Mouse (Mus musculus) CH12.LX (cell line): ENCODE measurements at regions not wholly inside any gene's neighbourhood (a gene's known extent, or its start where the extent isn't known, plus 50 kb on each side); places are given as distances from the start of the nearest gene placed in this dataset.

Experiments used
- DNase-seq: peaks from one replicate; pipeline ENCODE4 v3.0.0-alpha.2; 2013; ENCODE audit errors: extremely low read depth
- H3K27ac ChIP-seq: 2 replicates; pipeline ENCODE4 v1.5.1; 2012; ENCODE audit warnings: low read depth, mild to moderate bottlenecking, control low read depth, moderate library complexity; ENCODE audit not compliant: insufficient read depth
- H3K27me3 ChIP-seq: replicated peaks from 2 replicates; pipeline ENCODE3; 2012; ENCODE audit warnings: inconsistent platforms
- H3K36me3 ChIP-seq, 2 experiments: replicated peaks in 1 of 2; 2 replicates each; pipeline versions ENCODE3 to v1.6.1; 2012; ENCODE audit warnings: inconsistent platforms in 1 of 2, low read length in 1 of 2, mild to moderate bottlenecking in 1 of 2, mixed read lengths in 1 of 2, moderate library complexity in 1 of 2; ENCODE audit not compliant: control insufficient read depth in 1 of 2, insufficient read depth in 1 of 2
- H3K4me1 ChIP-seq, 2 experiments: 2 replicates each; pipeline ENCODE4 v1.6.1; 2012; ENCODE audit warnings: inconsistent platforms in 1 of 2, moderate library complexity in 1 of 2; ENCODE audit not compliant: insufficient read depth in 2 of 2, control insufficient read depth in 1 of 2
- H3K4me2 ChIP-seq: 2 replicates; pipeline ENCODE4 v1.6.1; 2012; ENCODE audit warnings: low read depth, mild to moderate bottlenecking, control low read depth; ENCODE audit not compliant: poor library complexity, insufficient read depth, severe bottlenecking
- H3K4me3 ChIP-seq, 3 experiments: fragments of 150-350 bp in 1 of 3; sonication (generic) in 1 of 3; replicated peaks in 1 of 3; 2 replicates each; pipeline versions ENCODE3 to v1.5.1; 2011 to 2012; ENCODE audit warnings: low read depth in 2 of 3, low read length in 2 of 3, mild to moderate bottlenecking in 2 of 3, moderate library complexity in 2 of 3, control low read depth in 1 of 3, improper control_type of control experiment in 1 of 3, inconsistent platforms in 1 of 3, mixed read lengths in 1 of 3; ENCODE audit not compliant: poor library complexity in 1 of 3
- H3K79me2 ChIP-seq: replicated peaks from 2 replicates; pipeline ENCODE4 v1.6.1; 2012; ENCODE audit warnings: mild to moderate bottlenecking, moderate library complexity; ENCODE audit not compliant: control insufficient read depth, poor library complexity, insufficient read depth, severe bottlenecking; ENCODE audit errors: extremely low read depth
- H3K9ac ChIP-seq: 2 replicates; pipeline ENCODE4 v1.6.1; 2012; ENCODE audit warnings: low read depth, mild to moderate bottlenecking, control low read depth, moderate library complexity; ENCODE audit not compliant: insufficient read depth
- H3K9me3 ChIP-seq: replicated peaks from 2 replicates; pipeline ENCODE3; 2012; ENCODE audit warnings: low read length, inconsistent platforms, mixed read lengths
- BHLHE40 ChIP-seq: IDR thresholded peaks from 2 replicates; pipeline ENCODE4 v1.6.1; 2011; ENCODE audit warnings: mild to moderate bottlenecking, low read depth, low read length, improper control_type of control experiment
- CTCF ChIP-seq, 2 experiments: IDR thresholded peaks in 1 of 2; conservative IDR thresholded peaks in 1 of 2; 2 replicates each; pipeline ENCODE4 v1.5.1; 2011 to 2012; ENCODE audit warnings: low read depth in 2 of 2, low read length in 2 of 2, improper control_type of control experiment in 1 of 2, inconsistent platforms in 1 of 2, mild to moderate bottlenecking in 1 of 2, moderate library complexity in 1 of 2
- HCFC1 ChIP-seq: IDR thresholded peaks from 2 replicates; pipeline ENCODE4 v1.6.1; 2012; ENCODE audit warnings: low read depth, mild to moderate bottlenecking, inconsistent platforms, low read length, improper control_type of control experiment
- MXI1 ChIP-seq: IDR thresholded peaks from 2 replicates; pipeline ENCODE4 v1.6.1; 2011; ENCODE audit warnings: mild to moderate bottlenecking, low read depth, low read length, improper control_type of control experiment
- MYC ChIP-seq: IDR thresholded peaks from 2 replicates; pipeline ENCODE4 v1.6.1; 2011; ENCODE audit warnings: low read depth, mild to moderate bottlenecking, improper control_type of control experiment, low read length
- PAX5 ChIP-seq: IDR thresholded peaks from 2 replicates; pipeline ENCODE4 v1.6.1; 2012; ENCODE audit warnings: low read length, inconsistent platforms, mixed read lengths
- POLR2A ChIP-seq: IDR thresholded peaks from 2 replicates; pipeline ENCODE4 v1.6.1; 2011; ENCODE audit warnings: low read depth, mild to moderate bottlenecking, improper control_type of control experiment, low read length
- RAD21 ChIP-seq: IDR thresholded peaks from 2 replicates; pipeline ENCODE4 v1.6.1; 2011; ENCODE audit warnings: low read depth, mild to moderate bottlenecking, low read length, improper control_type of control experiment, moderate library complexity
- RCOR1 ChIP-seq: conservative IDR thresholded peaks from 2 replicates; pipeline ENCODE4 v1.6.1; 2012; ENCODE audit warnings: low read depth, mild to moderate bottlenecking, inconsistent platforms, low read length, improper control_type of control experiment
- USF1 ChIP-seq: IDR thresholded peaks from 2 replicates; pipeline ENCODE4 v1.6.1; 2014; ENCODE audit warnings: low read depth, mild to moderate bottlenecking, inconsistent platforms, low read length, improper control_type of control experiment
- ZC3H11A ChIP-seq: IDR thresholded peaks from 2 replicates; pipeline ENCODE4 v1.6.1; 2012; ENCODE audit warnings: low read depth, mild to moderate bottlenecking, inconsistent platforms, low read length, improper control_type of control experiment
- ZMIZ1 ChIP-seq: IDR thresholded peaks from 2 replicates; pipeline ENCODE4 v1.6.1; 2012; ENCODE audit warnings: low read depth, mild to moderate bottlenecking, inconsistent platforms, low read length, improper control_type of control experiment
- ZNF384 ChIP-seq: IDR thresholded peaks from 2 replicates; pipeline ENCODE4 v1.6.1; 2012; ENCODE audit warnings: low read depth, low read length, improper control_type of control experiment, inconsistent platforms
- dilution Hi-C: fragments of 300-500 bp; cut with MboI; formaldehyde crosslinking; loops from 2 replicates; pipeline ENCODE4 v1.14.3; 2020; ENCODE audit warnings: low sequenced_read_pairs; ENCODE audit not compliant: extremely low pct_unique_long_range_greater_than_20kb, extremely low pct_ligation_motif_present
- in situ Hi-C: fragments of 300-500 bp; cut with MboI; formaldehyde crosslinking; loops from 3 replicates; pipeline ENCODE4 v1.14.3; 2019; ENCODE audit warnings: low sequenced_read_pairs, low pct_ligation_motif_present, low pct_unique_long_range_greater_than_20kb, mixed read lengths

- Histone ChIP-seq H3K4me2 (no peak overlapping the region), H3K4me1 (peaks cover 0 to 15% of the 10 kb centered on the region in 2 experiments; a peak in 2 of 4 replicates), H3K36me3 (no peaks in the 10 kb centered on the region), H3K9me3 (no peaks in the 10 kb centered on the region), H3K27me3 (no peaks in the 10 kb centered on the region), H3K9ac (no peak overlapping the region), H3K27ac (no peak overlapping the region), H3K4me3 (no peak overlapping the region), H3K79me2 (no peaks in the 10 kb centered on the region)
- dilution Hi-C loops, result no loop called here
- DNase-seq, result peak; percentile 30
- TF ChIP-seq CTCF (conservative IDR thresholded peaks at IDR 0.05 in 1 of 2, IDR thresholded peaks at IDR 0.05 in 1 of 2; ENCODE audit: low read depth in 2 of 2, low read length in 2 of 2), result peak; percentile 18 to 43; a peak in 2 of 4 replicates
- no peak for TF ChIP-seq MXI1
- in situ Hi-C loops, result no loop called here
These were observed 114.1 kb upstream of the Try4 start for GRCm38 (mm10) chr6:41187966-41188365.

DNA sequence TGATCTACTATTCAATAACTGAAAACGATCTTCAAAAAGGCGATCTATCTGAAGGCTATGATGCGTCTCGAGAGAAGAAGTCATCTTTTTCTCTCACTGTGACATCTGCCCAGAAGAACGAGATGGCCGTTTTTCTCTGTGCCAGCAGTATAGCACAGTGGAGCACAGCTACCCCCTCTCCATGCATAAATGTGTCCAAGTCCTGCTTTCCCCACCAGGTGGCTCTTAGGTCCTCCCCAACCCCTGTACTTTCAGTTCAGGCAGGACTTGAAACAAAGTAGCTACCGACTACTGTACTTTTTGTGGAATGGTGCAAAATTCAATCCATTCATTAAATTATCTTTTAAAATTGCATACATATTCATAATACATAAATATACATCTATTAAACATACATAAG, 123.2 kb upstream of the Try4 start:
- TF ChIP-seq ZNF384, result no peak
- peak in 1 of 2 experiments; percentile 16; a peak in 2 of 4 replicates for TF ChIP-seq CTCF (conservative IDR thresholded peaks at IDR 0.05 in 1 of 2, IDR thresholded peaks at IDR 0.05 in 1 of 2; ENCODE audit: low read depth in 2 of 2, low read length in 2 of 2)
- TF ChIP-seq, all 38 proteins: peak for 1
- Histone ChIP-seq H3K4me3 (no peak overlapping the region), H3K36me3 (no peaks in the 10 kb centered on the region), H3K4me2 (no peak overlapping the region), H3K79me2 (no peaks in the 10 kb centered on the region), H3K27ac (no peak overlapping the region), H3K9ac (no peak overlapping the region), H3K27me3 (no peaks in the 10 kb centered on the region), H3K4me1 (peaks cover 0 to 11% of the 10 kb centered on the region in 2 experiments; a peak in 2 of 4 replicates), H3K9me3 (no peaks in the 10 kb centered on the region)
- dilution Hi-C loops, result no loop called here
- DNase-seq, result peak; percentile 26
- in situ Hi-C loops, result no loop called here

DNA sequence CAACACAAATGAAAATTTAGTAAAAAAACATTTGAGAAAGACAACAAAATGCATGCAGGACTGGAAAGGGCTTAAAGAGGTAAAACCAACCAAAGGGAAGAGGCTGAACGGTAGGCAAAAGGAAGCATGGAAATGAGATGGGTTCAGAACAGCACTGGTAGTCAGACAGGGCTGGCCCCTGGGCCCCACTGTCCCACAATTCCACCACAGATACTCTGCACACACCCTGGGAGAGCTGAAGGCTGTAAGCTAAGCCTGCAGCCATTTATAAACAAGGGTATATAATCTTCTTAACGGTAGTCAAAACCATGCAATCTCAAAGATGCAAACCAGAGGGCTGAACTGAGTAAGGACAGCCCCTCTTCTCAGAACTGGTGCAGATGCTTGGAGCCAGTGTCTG, 124.0 kb upstream of the Try4 start:
- no peaks in the 10 kb centered on the region for H3K79me2 ChIP-seq
- DNase-seq, result no peak
- H3K4me2 ChIP-seq, result no peak overlapping the region
- H3K4me3 ChIP-seq, result no peak overlapping the region
- H3K27me3 ChIP-seq, result no peaks in the 10 kb centered on the region
- in situ Hi-C loops, result no loop called here
- H3K36me3 ChIP-seq, result no peaks in the 10 kb centered on the region
- TF ChIP-seq RAD21 (no peak), ZMIZ1 (no peak), USF1 (no peak), POLR2A (no peak), RCOR1 (no peak), MYC (no peak), BHLHE40 (no peak), HCFC1 (no peak), ZC3H11A (no peak), PAX5 (no peak)
- H3K9me3 ChIP-seq, result no peaks in the 10 kb centered on the region
- dilution Hi-C loops, result no loop called here
- no peak overlapping the region for H3K9ac ChIP-seq
- no peak overlapping the region for H3K27ac ChIP-seq
- peaks cover 0 to 11% of the 10 kb centered on the region in 2 experiments; a peak in 2 of 4 replicates for H3K4me1 ChIP-seq
